Mouse (Mus musculus) heart, adult 18-20 months (tissue): ENCODE measurements around the gene Tusc2. TPM values are rescaled to one million over a fixed set of nuclear protein-coding genes. Genes with fewer than 3 reads are reported as not detected.
A peak's percentile ranks its signal among the peaks of the same experiment; 100 is the strongest.

Experiments
- DNase-seq, 2 experiments: peaks; one replicate each; pipeline ENCODE4 v3.0.0; 2021 to 2022; ENCODE audit warnings: mixed read lengths in 1 of 2
- total RNA-seq, 2 experiments: library from RNA; stranded (reverse); gene quantifications; 2 replicates each; pipeline ENCODE4 v1.2.3; 2021

The Tusc2 gene
- total RNA-seq, 2 experiments from 2014 or later, result 38.3 to 40.9 TPM

GRCm38 (mm10) chr9:107611456-107612190, 48.6 kb downstream of the Tusc2 start:
- peak; percentile 58 to 66 for DNase-seq

GRCm38 (mm10) chr9:107612191-107612944, 49.3 kb downstream of the Tusc2 start:
- DNase-seq, result peak; percentile 99

GRCm38 (mm10) chr9:107612945-107613569, 50.0 kb downstream of the Tusc2 start:
- no peak for DNase-seq

GRCm38 (mm10) chr9:107615035-107615434, 52.0 kb downstream of the Tusc2 start:
- peak in 1 of 2 experiments; percentile 44 for DNase-seq

Other genes with a start within 250 kb of the Tusc2 start
- gene Hemk1, start 224.9 kb upstream of the Tusc2 start, total RNA-seq, result 10 to 100 TPM; 20.4 to 22.7 TPM
- gene 6430571L13Rik, start 222.7 kb upstream of the Tusc2 start, total RNA-seq, result 1 to 10 TPM; 3.5 to 5.3 TPM
- 10 to 100 TPM; 14.8 TPM for gene Cacna2d2, start 163.6 kb upstream of the Tusc2 start, total RNA-seq
- gene Tmem115, start 29.3 kb upstream of the Tusc2 start, total RNA-seq, result 10 to 100 TPM; 22.2 to 22.3 TPM
- gene Cyb561d2, start 21.1 kb upstream of the Tusc2 start, total RNA-seq, result 1 to 10 TPM; 4.2 to 4.6 TPM
- 10 to 100 TPM; 20.4 to 21.0 TPM for gene Nprl2, start 21.0 kb upstream of the Tusc2 start, total RNA-seq
- under 1 TPM in 1 of 2 experiments, not detected in 1; 0.62 TPM for gene Zmynd10, start 16.0 kb upstream of the Tusc2 start, total RNA-seq
- gene Rassf1, start 11.7 kb upstream of the Tusc2 start, total RNA-seq, result 10 to 100 TPM; 15.1 TPM
- 10 to 100 TPM; 31.4 to 40.0 TPM for gene Hyal2, start 4.7 kb downstream of the Tusc2 start, total RNA-seq
- 1 to 10 TPM; 3.4 to 5.1 TPM for gene Hyal1, start 13.7 kb downstream of the Tusc2 start, total RNA-seq
- gene Naa80, start 15.6 kb downstream of the Tusc2 start, total RNA-seq, result 10 to 100 TPM; 16.1 to 20.1 TPM
- gene Hyal3, start 17.6 kb downstream of the Tusc2 start, total RNA-seq, result under 1 TPM; 0.28 to 0.37 TPM
- 10 to 100 TPM; 48.5 to 48.8 TPM for gene Ifrd2, start 24.4 kb downstream of the Tusc2 start, total RNA-seq
- gene Sema3b, start 46.0 kb downstream of the Tusc2 start, total RNA-seq, result 10 to 100 TPM; 20.4 to 22.9 TPM
- 100 to 1,000 TPM; 241 to 253 TPM for gene Gnai2, start 72.1 kb downstream of the Tusc2 start, total RNA-seq
- 10 to 100 TPM; 48.3 to 61.0 TPM for gene Slc38a3, start 106.3 kb downstream of the Tusc2 start, total RNA-seq
- not detected for gene Gnat1, start 116.5 kb downstream of the Tusc2 start, total RNA-seq
- gene Sema3f, start 147.2 kb downstream of the Tusc2 start, total RNA-seq, result 10 to 100 TPM; 14.7 to 16.5 TPM
- 10 to 100 TPM; 48.6 to 57.9 TPM for gene Rbm5, start 207.7 kb downstream of the Tusc2 start, total RNA-seq